Mouse (Mus musculus): ENCODE data around the gene Slc35f3. TPM values are rescaled to one million over a fixed set of nuclear protein-coding genes. Genes with fewer than 3 reads are reported as not detected.

Slc35f3 gene
- polyA plus RNA-seq, 1 experiment from 2014 or later, result 5.3 TPM

GRCm38 (mm10) chr8:126275886-126276285, 22.5 kb upstream of the Slc35f3 start:
- no peak overlapping the region for H3K4me3 ChIP-seq (replicated peaks)
- WGBS, result 85% methylated on average over 4 of the region's 4 CpGs
- ATAC-seq (ENCODE audit: low FRiP score), result no peak
- no peak overlapping the region for H3K27ac ChIP-seq (replicated peaks)
- H3K9me3 ChIP-seq (replicated peaks), result no peaks in the 10 kb centered on the region
- no peak overlapping the region for H3K9ac ChIP-seq (replicated peaks)
- H3K27me3 ChIP-seq (replicated peaks), result no peaks in the 10 kb centered on the region
- H3K4me2 ChIP-seq, result no peak overlapping the region
- H3K4me1 ChIP-seq, result no peaks in the 10 kb centered on the region
- H3K36me3 ChIP-seq, result no peaks in the 10 kb centered on the region

- H3K4me1 ChIP-seq, result no peaks in the 10 kb centered on the region
- H3K4me3 ChIP-seq (replicated peaks), result no peak overlapping the region
- H3K4me2 ChIP-seq, result no peak overlapping the region
- H3K36me3 ChIP-seq, result no peaks in the 10 kb centered on the region
- no peak overlapping the region for H3K9ac ChIP-seq (replicated peaks)
- no peak overlapping the region for H3K27ac ChIP-seq (replicated peaks)
- ATAC-seq (ENCODE audit: low FRiP score), result no peak
- 87% methylated on average over 10 of the region's 10 CpGs for WGBS
- no peaks in the 10 kb centered on the region for H3K9me3 ChIP-seq (replicated peaks)
- no peaks in the 10 kb centered on the region for H3K27me3 ChIP-seq (replicated peaks)
Observed at GRCm38 (mm10) chr8:126291951-126292350, 6.4 kb upstream of the Slc35f3 start.

GRCm38 (mm10) chr8:126297284-126297845, 993 bp upstream of the Slc35f3 start:
- Histone ChIP-seq H3K4me2 (0 out of 2 replicates have a peak overlapping the region, but pooled peaks have one; percentile 89), H3K36me3 (no peaks in the 10 kb centered on the region), H3K4me3 (replicated peaks) (no peak overlapping the region), H3K27me3 (replicated peaks) (peaks cover 10% of the 10 kb centered on the region), H3K9me3 (replicated peaks) (no peaks in the 10 kb centered on the region), H3K4me1 (peaks cover 16% of the 10 kb centered on the region), H3K27ac (replicated peaks) (no peak overlapping the region), H3K9ac (replicated peaks) (no peak overlapping the region)
- 38% methylated on average over 1 of the region's 1 CpGs for WGBS
- ATAC-seq (ENCODE audit: low FRiP score), result no peak

GRCm38 (mm10) chr8:126299333-126299732, 975 bp downstream of the Slc35f3 start:
- peak overlapping the region; percentile 53 for H3K4me3 ChIP-seq (replicated peaks)
- no peaks in the 10 kb centered on the region for H3K36me3 ChIP-seq
- 32% methylated on average over 7 of the region's 7 CpGs for WGBS
- H3K4me1 ChIP-seq, result peaks cover 16% of the 10 kb centered on the region
- H3K27me3 ChIP-seq (replicated peaks), result peaks cover 10% of the 10 kb centered on the region
- no peaks in the 10 kb centered on the region for H3K9me3 ChIP-seq (replicated peaks)
- ATAC-seq (ENCODE audit: low FRiP score), result no peak
- H3K27ac ChIP-seq (replicated peaks), result no peak overlapping the region
- peak overlapping the region; percentile 64 for H3K9ac ChIP-seq (replicated peaks)
- peak overlapping the region; percentile 89 for H3K4me2 ChIP-seq

GRCm38 (mm10) chr8:126300350-126300749, 2.0 kb downstream of the Slc35f3 start:
- Histone ChIP-seq H3K36me3 (no peaks in the 10 kb centered on the region), H3K27me3 (replicated peaks) (peaks cover 10% of the 10 kb centered on the region), H3K4me1 (peaks cover 16% of the 10 kb centered on the region), H3K9ac (replicated peaks) (no peak overlapping the region), H3K4me2 (peak overlapping the region; percentile 3; the same call in 1 of the 2 replicates), H3K27ac (replicated peaks) (no peak overlapping the region), H3K4me3 (replicated peaks) (no peak overlapping the region), H3K9me3 (replicated peaks) (no peaks in the 10 kb centered on the region)
- no peak for ATAC-seq (ENCODE audit: low FRiP score)
- 77% methylated on average over 5 of the region's 5 CpGs for WGBS

GRCm38 (mm10) chr8:126301580-126301979, 3.2 kb downstream of the Slc35f3 start:
- 47% methylated on average over 6 of the region's 6 CpGs for WGBS
- peaks cover 10% of the 10 kb centered on the region for H3K27me3 ChIP-seq (replicated peaks)
- no peak for ATAC-seq (ENCODE audit: low FRiP score)

GRCm38 (mm10) chr8:126307164-126307563, 8.8 kb downstream of the Slc35f3 start:
- Histone ChIP-seq H3K9me3 (replicated peaks) (no peaks in the 10 kb centered on the region), H3K4me3 (replicated peaks) (no peak overlapping the region), H3K27me3 (replicated peaks) (no peaks in the 10 kb centered on the region), H3K4me1 (no peaks in the 10 kb centered on the region), H3K4me2 (no peak overlapping the region), H3K9ac (replicated peaks) (no peak overlapping the region), H3K36me3 (no peaks in the 10 kb centered on the region), H3K27ac (replicated peaks) (no peak overlapping the region)
- no peak for ATAC-seq (ENCODE audit: low FRiP score)
- WGBS, result 89% methylated on average over 9 of the region's 9 CpGs

More at GRCm38 (mm10) chr8:126301580-126301979, 3.2 kb downstream of the Slc35f3 start:
- Histone ChIP-seq H3K9ac (replicated peaks) (no peak overlapping the region), H3K4me3 (replicated peaks) (no peak overlapping the region), H3K4me1 (peaks cover 16% of the 10 kb centered on the region), H3K9me3 (replicated peaks) (no peaks in the 10 kb centered on the region), H3K27ac (replicated peaks) (no peak overlapping the region), H3K4me2 (no peak overlapping the region), H3K36me3 (no peaks in the 10 kb centered on the region)

GRCm38 (mm10) chr8:126309015-126309414, 10.7 kb downstream of the Slc35f3 start:
- ATAC-seq (ENCODE audit: low FRiP score), result no peak
- Histone ChIP-seq H3K27me3 (replicated peaks) (no peaks in the 10 kb centered on the region), H3K27ac (replicated peaks) (peak overlapping the region; percentile 57; the same call in 1 of the 2 replicates), H3K9ac (replicated peaks) (no peak overlapping the region), H3K4me1 (no peaks in the 10 kb centered on the region), H3K36me3 (no peaks in the 10 kb centered on the region), H3K9me3 (replicated peaks) (no peaks in the 10 kb centered on the region), H3K4me3 (replicated peaks) (no peak overlapping the region), H3K4me2 (no peak overlapping the region)
- WGBS, result 26% methylated on average over 1 of the region's 1 CpGs

- Histone ChIP-seq H3K9me3 (replicated peaks) (no peaks in the 10 kb centered on the region), H3K4me1 (no peaks in the 10 kb centered on the region), H3K9ac (replicated peaks) (no peak overlapping the region), H3K4me2 (no peak overlapping the region), H3K36me3 (no peaks in the 10 kb centered on the region), H3K4me3 (replicated peaks) (no peak overlapping the region), H3K27me3 (replicated peaks) (no peaks in the 10 kb centered on the region), H3K27ac (replicated peaks) (no peak overlapping the region)
- no peak for ATAC-seq (ENCODE audit: low FRiP score)
- 75% methylated on average over 2 of the region's 2 CpGs for WGBS
Observed at GRCm38 (mm10) chr8:126324931-126325330, 26.6 kb downstream of the Slc35f3 start.

GRCm38 (mm10) chr8:126326136-126326535, 27.8 kb downstream of the Slc35f3 start:
- no peaks in the 10 kb centered on the region for H3K4me1 ChIP-seq
- H3K4me3 ChIP-seq (replicated peaks), result no peak overlapping the region
- no peaks in the 10 kb centered on the region for H3K27me3 ChIP-seq (replicated peaks)
- no peaks in the 10 kb centered on the region for H3K9me3 ChIP-seq (replicated peaks)
- H3K9ac ChIP-seq (replicated peaks), result no peak overlapping the region
- H3K27ac ChIP-seq (replicated peaks), result no peak overlapping the region
- 77% methylated on average over 1 of the region's 1 CpGs for WGBS
- no peak for ATAC-seq (ENCODE audit: low FRiP score)
- H3K36me3 ChIP-seq, result no peaks in the 10 kb centered on the region
- H3K4me2 ChIP-seq, result no peak overlapping the region

GRCm38 (mm10) chr8:126326731-126327130, 28.4 kb downstream of the Slc35f3 start:
- no peak for ATAC-seq (ENCODE audit: low FRiP score)
- no peak overlapping the region for H3K27ac ChIP-seq (replicated peaks)

GRCm38 (mm10) chr8:126327786-126328185, 29.4 kb downstream of the Slc35f3 start:
- no peaks in the 10 kb centered on the region for H3K36me3 ChIP-seq
- H3K27ac ChIP-seq (replicated peaks), result no peak overlapping the region
- H3K4me1 ChIP-seq, result no peaks in the 10 kb centered on the region
- H3K4me2 ChIP-seq, result no peak overlapping the region
- H3K9ac ChIP-seq (replicated peaks), result no peak overlapping the region
- H3K4me3 ChIP-seq (replicated peaks), result no peak overlapping the region
- no peaks in the 10 kb centered on the region for H3K9me3 ChIP-seq (replicated peaks)
- H3K27me3 ChIP-seq (replicated peaks), result no peaks in the 10 kb centered on the region
- no peak for ATAC-seq (ENCODE audit: low FRiP score)
- WGBS, result 75% methylated on average over 5 of the region's 5 CpGs

More at GRCm38 (mm10) chr8:126326731-126327130, 28.4 kb downstream of the Slc35f3 start:
- WGBS, result 77% methylated on average over 8 of the region's 8 CpGs
- H3K9ac ChIP-seq (replicated peaks), result no peak overlapping the region
- H3K4me3 ChIP-seq (replicated peaks), result no peak overlapping the region
- H3K9me3 ChIP-seq (replicated peaks), result no peaks in the 10 kb centered on the region
- H3K36me3 ChIP-seq, result no peaks in the 10 kb centered on the region
- no peaks in the 10 kb centered on the region for H3K4me1 ChIP-seq
- H3K27me3 ChIP-seq (replicated peaks), result no peaks in the 10 kb centered on the region
- H3K4me2 ChIP-seq, result no peak overlapping the region

Measured in neural tube, embryonic 15.5 days (tissue).